Mouse (Mus musculus) embryonic facial prominence, embryonic 15.5 days (tissue): Measurements from ENCODE around the gene Sec14l1. TPM values are rescaled to one million over a fixed set of nuclear protein-coding genes. Genes with fewer than 3 reads are reported as not detected.

Experiments used
- microRNA-seq: library from miRNA; unstranded; fragments of <30 nt; microRNA quantifications from one replicate; pipeline ENCODE4, GENCODE M21; 2016; ENCODE audit warnings: borderline number of aligned reads
- polyA plus RNA-seq: library from polyadenylated mRNA; unstranded; fragments of >200 nt; fragmentation: Nextera tagmentation; extraction: Ambion mirVana; gene quantifications from 2 replicates; pipeline ENCODE4 v1.2.1, GENCODE M21; 2015

The Sec14l1 gene
- polyA plus RNA-seq, 1 experiment from 2014 or later = 69.3 TPM

Small RNA genes lying within 50 kb of the gene (microRNA-seq; reads per million reads assigned to microRNA genes)
- gene Gm24323 = not detected
- 0.52 reads per million for gene Mir6516

Other genes starting within 250 kb of the Sec14l1 start
- 3.0 and 3.2 TPM in 2 replicates for gene Mgat5b, start 196.3 kb upstream of the Sec14l1 start, polyA plus RNA-seq
- 150 and 157 TPM in 2 replicates for gene Sept9, start 84.5 kb downstream of the Sec14l1 start, polyA plus RNA-seq